In the genomic region with DNA sequence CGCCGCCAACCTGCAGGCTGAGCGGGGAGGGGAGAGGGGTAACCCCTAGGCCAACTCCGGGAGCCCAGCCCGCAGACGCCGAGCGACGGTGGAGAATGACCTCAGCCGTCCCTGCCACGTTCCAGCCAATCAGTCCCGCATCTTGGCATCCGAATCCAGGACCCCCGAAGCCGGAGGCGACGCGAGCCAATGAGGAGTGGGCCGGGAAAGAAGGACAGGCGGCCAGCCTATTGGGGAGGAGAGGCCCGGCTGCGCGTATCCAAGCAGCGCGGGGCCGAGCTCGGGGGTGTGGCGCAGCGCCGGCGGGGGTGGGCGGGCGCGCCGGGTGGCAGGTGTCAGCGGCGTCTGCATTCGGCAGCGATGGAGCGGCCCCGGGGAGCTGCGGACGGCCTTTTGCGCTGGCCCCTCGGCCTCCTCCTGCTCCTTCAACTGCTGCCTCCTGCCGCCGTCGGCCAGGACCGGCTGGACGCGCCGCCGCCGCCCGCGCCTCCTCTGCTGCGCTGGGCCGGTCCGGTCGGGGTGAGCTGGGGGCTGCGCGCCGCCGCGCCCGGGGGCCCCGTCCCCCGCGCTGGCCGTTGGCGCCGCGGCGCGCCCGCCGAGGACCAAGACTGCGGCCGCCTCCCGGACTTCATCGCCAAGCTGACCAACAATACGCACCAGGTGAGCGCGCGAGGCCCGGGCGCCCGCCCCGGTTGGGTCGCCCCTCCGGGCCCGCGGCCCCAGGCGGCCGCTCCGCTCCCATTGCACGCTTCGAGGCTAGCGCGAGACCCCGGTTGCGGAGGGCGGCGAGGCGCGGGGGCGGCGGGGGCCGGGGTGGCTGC, we compare ENCODE assay signal across 8 mouse cellular contexts. TPM values are rescaled to one million over a fixed set of nuclear protein-coding genes. Genes with fewer than 3 reads are reported as not detected.
DNase-seq lines count a peak whose midpoint lies in the region; ATAC-seq and TF ChIP-seq lines count a peak whose summit lies in the region.

A gene (plus strand): TSS at position 302 of the 821 bp plus-strand sequence.

- no peaks in the 10 kb centered on the region for H3K9me3 ChIP-seq in erythroblast, embryonic 14.5 days (ENCODE audit: control insufficient read depth, low read length)
- H3K9me3 ChIP-seq in heart, embryonic 12.5 days (replicated peaks): no peaks in the 10 kb centered on the region
- no peaks in the 10 kb centered on the region for H3K9me3 ChIP-seq in kidney, embryonic 16.5 days (ENCODE audit: low read length)
- H3K9me3 ChIP-seq in liver, embryonic 11.5 days (ENCODE audit: control insufficient read depth, low read length): no peaks in the 10 kb centered on the region
- no peaks in the 10 kb centered on the region for H3K9me3 ChIP-seq in stomach, embryonic 14.5 days (ENCODE audit: control insufficient read depth, low read depth, low read length)

- under 1% methylated on average over 104 of the region's 109 CpGs for WGBS in heart, embryonic 12.5 days
- 0% methylated on average over 77 of the region's 109 CpGs for WGBS in kidney, embryonic 16.5 days
- under 1% methylated on average over 107 of the region's 109 CpGs for WGBS in liver, embryonic 11.5 days
- under 1% methylated on average over 102 of the region's 109 CpGs for WGBS in stomach, embryonic 14.5 days

- peak within 1 kb of the TSS; percentile 86 for H3K4me2 ChIP-seq in heart, embryonic 12.5 days
- H3K4me2 ChIP-seq in kidney, embryonic 16.5 days (replicated peaks; ENCODE audit: low read depth, low read length): peak within 1 kb of the TSS; percentile 96
- peak within 1 kb of the TSS; percentile 97 for H3K4me2 ChIP-seq in liver, embryonic 11.5 days
- peak within 1 kb of the TSS; percentile 90 for H3K4me2 ChIP-seq in stomach, embryonic 14.5 days (replicated peaks; ENCODE audit: low read depth, low read length)

- peaks cover 18% of the 10 kb centered on the region for H3K4me1 ChIP-seq in erythroblast, embryonic 14.5 days (ENCODE audit: control insufficient read depth)
- peaks cover 49% of the 10 kb centered on the region for H3K4me1 ChIP-seq in heart, embryonic 12.5 days (replicated peaks)
- peaks cover 50% of the 10 kb centered on the region for H3K4me1 ChIP-seq in kidney, embryonic 16.5 days (ENCODE audit: insufficient read depth, low read length)
- H3K4me1 ChIP-seq in liver, embryonic 11.5 days (replicated peaks; ENCODE audit: control insufficient read depth, insufficient read depth, low read length): peaks cover 24% of the 10 kb centered on the region
- H3K4me1 ChIP-seq in stomach, embryonic 14.5 days (ENCODE audit: control insufficient read depth, insufficient read depth, low read length): peaks cover 33% of the 10 kb centered on the region

- TF ChIP-seq POLR2A in brain, embryonic 14.5 days (IDR thresholded peaks at IDR 0.05; ENCODE audit: borderline replicate concordance, extremely low read depth, insufficient read depth, insufficient read length, poor library complexity, severe bottlenecking): peak; percentile 71

- TF ChIP-seq CTCF in brain, embryonic 14.5 days (IDR thresholded peaks at IDR 0.05; ENCODE audit: borderline replicate concordance, extremely low read depth, insufficient read depth, insufficient read length): no peak

- H3K27ac ChIP-seq in heart, embryonic 12.5 days (ENCODE audit: poor library complexity, severe bottlenecking): peak within 1 kb of the TSS; percentile 75
- H3K27ac ChIP-seq in kidney, embryonic 16.5 days (ENCODE audit: low read length): peak within 1 kb of the TSS; percentile 87
- peak within 1 kb of the TSS; percentile 45; the same call in 1 of the 2 replicates for H3K27ac ChIP-seq in liver, embryonic 11.5 days (ENCODE audit: low read depth, low read length)
- H3K27ac ChIP-seq in stomach, embryonic 14.5 days (ENCODE audit: low read length): peak within 1 kb of the TSS; percentile 79

- H3K36me3 ChIP-seq in erythroblast, embryonic 14.5 days (ENCODE audit: control insufficient read depth): peaks cover 16% of the 10 kb centered on the region
- H3K36me3 ChIP-seq in heart, embryonic 12.5 days: peaks cover 8% of the 10 kb centered on the region
- H3K36me3 ChIP-seq in kidney, embryonic 16.5 days (ENCODE audit: insufficient read depth, low read length): peaks cover 5% of the 10 kb centered on the region; the same call in 1 of the 2 replicates
- H3K36me3 ChIP-seq in liver, embryonic 11.5 days (ENCODE audit: control insufficient read depth, insufficient read depth, low read length): peaks cover 2% of the 10 kb centered on the region; the same call in 1 of the 2 replicates
- H3K36me3 ChIP-seq in stomach, embryonic 14.5 days (ENCODE audit: control insufficient read depth, insufficient read depth, low read length): no peaks in the 10 kb centered on the region; the same call in 1 of the 2 replicates

- peak within 1 kb of the TSS; percentile 92 for H3K9ac ChIP-seq in heart, embryonic 12.5 days
- peak within 1 kb of the TSS; percentile 86 for H3K9ac ChIP-seq in kidney, embryonic 16.5 days (replicated peaks; ENCODE audit: low read length)
- H3K9ac ChIP-seq in liver, embryonic 11.5 days (ENCODE audit: low read depth, low read length): peak within 1 kb of the TSS; percentile 74
- H3K9ac ChIP-seq in stomach, embryonic 14.5 days (replicated peaks; ENCODE audit: low read depth, low read length): peak within 1 kb of the TSS; percentile 69

- peak; percentile 96 for ATAC-seq in heart, embryonic 12.5 days (ENCODE audit: insufficient number of reproducible peaks, low FRiP score)
- peak; percentile 98 for ATAC-seq in kidney, embryonic 16.5 days (ENCODE audit: low FRiP score, low TSS enrichment)
- ATAC-seq in liver, embryonic 11.5 days (replicated peaks; ENCODE audit: low FRiP score): peak; percentile 96
- ATAC-seq in stomach, embryonic 14.5 days (ENCODE audit: insufficient number of reproducible peaks, insufficient read depth, low FRiP score, low read depth): peak; percentile 95

- peaks cover 43% of the 10 kb centered on the region for H3K27me3 ChIP-seq in erythroblast, embryonic 14.5 days (ENCODE audit: control insufficient read depth)
- H3K27me3 ChIP-seq in heart, embryonic 12.5 days (replicated peaks): no peaks in the 10 kb centered on the region
- no peaks in the 10 kb centered on the region for H3K27me3 ChIP-seq in kidney, embryonic 16.5 days (ENCODE audit: insufficient read depth, low read length)
- H3K27me3 ChIP-seq in liver, embryonic 11.5 days (replicated peaks; ENCODE audit: control insufficient read depth, insufficient read depth, low read length): no peaks in the 10 kb centered on the region
- H3K27me3 ChIP-seq in stomach, embryonic 14.5 days (ENCODE audit: control insufficient read depth, insufficient read depth, low read length): no peaks in the 10 kb centered on the region

- peak within 1 kb of the TSS; percentile 66 for H3K4me3 ChIP-seq in erythroblast, embryonic 14.5 days (replicated peaks)
- H3K4me3 ChIP-seq in heart, embryonic 12.5 days: peak within 1 kb of the TSS; percentile 96
- peak within 1 kb of the TSS; percentile 85 for H3K4me3 ChIP-seq in kidney, embryonic 16.5 days (ENCODE audit: low read length)
- H3K4me3 ChIP-seq in liver, embryonic 11.5 days (ENCODE audit: low read depth, low read length): peak within 1 kb of the TSS; percentile 86
- peak within 1 kb of the TSS; percentile 83 for H3K4me3 ChIP-seq in stomach, embryonic 14.5 days (ENCODE audit: low read depth, low read length)

- DNase-seq in CD4-positive helper T cell, adult 2 months (ENCODE audit: low read depth, low spot score): peak; percentile 49
- peak; percentile 99 for DNase-seq in brain, embryonic 14.5 days (ENCODE audit: low read depth)
- peak; percentile 88 for DNase-seq in liver, embryonic 11.5 days (ENCODE audit: low spot score)
- DNase-seq in naive thymus-derived CD4-positive, alpha-beta T cell, adult 2 months (ENCODE audit: low read depth): peak; percentile 23

RNA-seq across cellular contexts. Expression of the gene that starts here (rescaled TPM):
- polyA plus RNA-seq in brain, embryonic 14.5 days (2012; rRNA removed): 74.2 and 79.2 TPM in 2 replicates
- 0.01 TPM in 2 replicates for polyA plus RNA-seq in erythroblast, embryonic 14.5 days (2012)
- polyA plus RNA-seq in heart, embryonic 12.5 days (2016; fragmentation: Nextera tagmentation; extraction: Ambion mirVana): 31.9 and 32.4 TPM in 2 replicates
- polyA plus RNA-seq in kidney, embryonic 16.5 days (2015; fragmentation: Nextera tagmentation; extraction: Ambion mirVana): 7.6 and 8.5 TPM in 2 replicates
- polyA plus RNA-seq in liver, embryonic 11.5 days (2014; fragmentation: Nextera tagmentation; extraction: Ambion mirVana): 10.6 and 11.9 TPM in 2 replicates
- 12.3 and 12.9 TPM in 2 replicates for polyA plus RNA-seq in stomach, embryonic 14.5 days (2014; fragmentation: Nextera tagmentation; extraction: Ambion mirVana)

Comparison
In these comparisons a context has a peak if more than half of its experiments do, and no peak if none do; other contexts are left out.
1. Peak in every context shown above with its lines: DNase-seq, ATAC-seq, H3K4me3 ChIP-seq and H3K27ac ChIP-seq.
2. DNase-seq: peak in every context shown above with its lines; median percentile 99 in brain, embryonic 14.5 days; 88 in liver, embryonic 11.5 days; 49 in CD4-positive helper T cell, adult 2 months; 23 in naive thymus-derived CD4-positive, alpha-beta T cell, adult 2 months.